Mouse (Mus musculus) frontal cortex, adult (tissue): ENCODE measurements around the gene Dexi.

Experiments
- ATAC-seq: cut with Nextera tagmentation; 2 replicates; pipeline ENCODE4 v1.9.2; 2017; ENCODE audit warnings: mild to moderate bottlenecking, moderate library complexity, mixed read lengths; ENCODE audit not compliant: low TSS enrichment

Dexi gene

GRCm38 (mm10) chr16:10454583-10454974 lies 88.3 kb downstream of the Dexi start:
- ATAC-seq: no peak

- ATAC-seq: no peak
Observed at GRCm38 (mm10) chr16:10453872-10454582, 88.8 kb downstream of the Dexi start.
